Comparison of ENCODE assay signal across 8 mouse cellular contexts in genomic region chr11:117319543-117320335, GRCm38 (mm10).
DNase-seq lines count a peak whose midpoint lies in the region; ATAC-seq and TF ChIP-seq lines count a peak whose summit lies in the region.

No protein-coding gene starts in this region.

- no peaks in the 10 kb centered on the region for H3K36me3 ChIP-seq in kidney, postnatal 0 days (ENCODE audit: insufficient read depth, low read length)
- H3K36me3 ChIP-seq in forebrain, postnatal 0 days (ENCODE audit: insufficient read depth) = no peaks in the 10 kb centered on the region
- H3K36me3 ChIP-seq in intestine, embryonic 15.5 days = no peaks in the 10 kb centered on the region
- H3K36me3 ChIP-seq in megakaryocyte, embryonic 14.5 days (replicated peaks; ENCODE audit: low read length) = peaks cover 25% of the 10 kb centered on the region
- H3K36me3 ChIP-seq in splenic B cell, adult 2 months (ENCODE audit: control insufficient read depth, insufficient read depth, low read length, poor library complexity, severe bottlenecking) = no peaks in the 10 kb centered on the region; the same call in 1 of the 2 replicates

- DNase-seq in kidney, postnatal 0 days (ENCODE audit: low spot score) = peak; percentile 74
- no peak for DNase-seq in kidney, adult 9 months
- no peak for DNase-seq in forebrain, postnatal 0 days
- peak; percentile 70 for DNase-seq in splenic B cell, adult 2 months (ENCODE audit: low read depth, low spot score)
- no peak for DNase-seq in adrenal gland, adult 2 months

- TF ChIP-seq CTCF in kidney, postnatal 0 days (IDR thresholded peaks at IDR 0.05; ENCODE audit: low read depth) = no peak
- no peak for TF ChIP-seq CTCF in forebrain, postnatal 0 days (IDR thresholded peaks at IDR 0.05; ENCODE audit: low read depth)

- H3K9ac ChIP-seq in kidney, postnatal 0 days (ENCODE audit: low read depth, low read length) = no peak overlapping the region
- H3K9ac ChIP-seq in forebrain, postnatal 0 days = no peak overlapping the region
- no peak overlapping the region for H3K9ac ChIP-seq in intestine, embryonic 15.5 days

- H3K4me3 ChIP-seq in kidney, postnatal 0 days (replicated peaks; ENCODE audit: low read depth, low read length) = no peak overlapping the region
- H3K4me3 ChIP-seq in forebrain, postnatal 0 days (ENCODE audit: low read depth, low read length) = no peak overlapping the region
- no peak overlapping the region for H3K4me3 ChIP-seq in intestine, embryonic 15.5 days (replicated peaks)
- H3K4me3 ChIP-seq in megakaryocyte, embryonic 14.5 days (replicated peaks) = peak overlapping the region; percentile 89

- peak overlapping the region; percentile 88 for H3K27ac ChIP-seq in kidney, postnatal 0 days
- H3K27ac ChIP-seq in forebrain, postnatal 0 days (ENCODE audit: low read depth, low read length) = no peak overlapping the region
- peak overlapping the region; percentile 88 for H3K27ac ChIP-seq in intestine, embryonic 15.5 days

- H3K9me3 ChIP-seq in kidney, postnatal 0 days (replicated peaks; ENCODE audit: low read length) = no peaks in the 10 kb centered on the region
- H3K9me3 ChIP-seq in forebrain, postnatal 0 days (ENCODE audit: low read length) = no peaks in the 10 kb centered on the region
- no peaks in the 10 kb centered on the region for H3K9me3 ChIP-seq in intestine, embryonic 15.5 days
- no peaks in the 10 kb centered on the region for H3K9me3 ChIP-seq in megakaryocyte, embryonic 14.5 days

- no peak for ATAC-seq in kidney, postnatal 0 days (replicated peaks; ENCODE audit: low FRiP score, low read depth)
- peak; percentile 62 for ATAC-seq in forebrain, postnatal 0 days
- ATAC-seq in intestine, embryonic 15.5 days = peak; percentile 79
- no peak for ATAC-seq in erythroid progenitor cell, adult 5-6 weeks (replicated peaks; ENCODE audit: low FRiP score, poor library complexity, severe bottlenecking)

- peaks cover 54% of the 10 kb centered on the region for H3K4me1 ChIP-seq in kidney, postnatal 0 days (replicated peaks; ENCODE audit: insufficient read depth, low read length)
- 0 out of 2 replicates have a peak, but pooled peaks cover 16% of the 10 kb centered on the region for H3K4me1 ChIP-seq in forebrain, postnatal 0 days (ENCODE audit: insufficient read depth)
- peaks cover 79% of the 10 kb centered on the region for H3K4me1 ChIP-seq in intestine, embryonic 15.5 days (replicated peaks)
- H3K4me1 ChIP-seq in megakaryocyte, embryonic 14.5 days = peaks cover 100% of the 10 kb centered on the region

- H3K4me2 ChIP-seq in kidney, postnatal 0 days (ENCODE audit: low read length) = 0 out of 2 replicates have a peak overlapping the region, but pooled peaks have one; percentile 15
- H3K4me2 ChIP-seq in forebrain, postnatal 0 days (ENCODE audit: low read depth) = no peak overlapping the region
- H3K4me2 ChIP-seq in intestine, embryonic 15.5 days (replicated peaks) = peak overlapping the region; percentile 20; the same call in 1 of the 2 replicates

- 28% methylated on average over 14 of the region's 15 CpGs for WGBS in kidney, postnatal 0 days
- WGBS in forebrain, postnatal 0 days = 48% methylated on average over 15 of the region's 15 CpGs
- 18% methylated on average over 15 of the region's 15 CpGs for WGBS in intestine, embryonic 15.5 days

- H3K27me3 ChIP-seq in kidney, postnatal 0 days (ENCODE audit: insufficient read depth, low read length) = no peaks in the 10 kb centered on the region
- H3K27me3 ChIP-seq in forebrain, postnatal 0 days (ENCODE audit: insufficient read depth, low read length) = no peaks in the 10 kb centered on the region; the same call in 1 of the 2 replicates
- no peaks in the 10 kb centered on the region for H3K27me3 ChIP-seq in intestine, embryonic 15.5 days (replicated peaks)
- no peaks in the 10 kb centered on the region for H3K27me3 ChIP-seq in megakaryocyte, embryonic 14.5 days (replicated peaks)
- H3K27me3 ChIP-seq in splenic B cell, adult 2 months (ENCODE audit: control insufficient read depth, insufficient read depth, low read length, poor library complexity, severe bottlenecking) = no peaks in the 10 kb centered on the region

Comparison
In these comparisons a context has a peak if more than half of its experiments do, and no peak if none do; other contexts are left out.
1. DNase-seq: peak in kidney, postnatal 0 days (single experiment) and splenic B cell, adult 2 months (single experiment); none in kidney, adult 9 months (single experiment), forebrain, postnatal 0 days (single experiment) and adrenal gland, adult 2 months (single experiment).
2. ATAC-seq: peak in forebrain, postnatal 0 days (single experiment) and intestine, embryonic 15.5 days (single experiment); none in kidney, postnatal 0 days (single experiment) and erythroid progenitor cell, adult 5-6 weeks (single experiment).